Mouse (Mus musculus) limb, embryonic 11.5 days (tissue): ENCODE data around the gene Scaf4. TPM values are rescaled to one million over a fixed set of nuclear protein-coding genes. Genes with fewer than 3 reads are reported as not detected.

Experiments used
- ATAC-seq: fragments of 200-750 bp; cut with Nextera tagmentation; 2 replicates; pipeline ENCODE4 v1.8.0; 2017; ENCODE audit warnings: low read depth; ENCODE audit not compliant: insufficient number of reproducible peaks, low FRiP score, low TSS enrichment
- DNase-seq: peaks from one replicate; pipeline ENCODE4 v3.0.0-alpha.2; 2015; ENCODE audit warnings: low spot score
- H3K27ac ChIP-seq: fragments of 300-500 bp; sonication (generic); replicated peaks from 2 replicates; pipeline ENCODE4 v1.5.1; 2014; ENCODE audit warnings: low read depth, mild to moderate bottlenecking, low read length
- H3K27me3 ChIP-seq: fragments of 300-500 bp; sonication (generic); 2 replicates; pipeline ENCODE4 v1.6.1; 2014; ENCODE audit warnings: mild to moderate bottlenecking, low read length, mixed read lengths; ENCODE audit not compliant: control insufficient read depth, insufficient read depth
- H3K36me3 ChIP-seq: fragments of 300-500 bp; sonication (generic); 2 replicates; pipeline ENCODE4 v1.6.1; 2014; ENCODE audit warnings: mild to moderate bottlenecking, low read length, moderate library complexity, mixed read lengths; ENCODE audit not compliant: control insufficient read depth, insufficient read depth
- H3K4me1 ChIP-seq: fragments of 300-500 bp; sonication (generic); 2 replicates; pipeline ENCODE4 v1.6.1; 2014; ENCODE audit warnings: low read length, mixed read lengths; ENCODE audit not compliant: control insufficient read depth, insufficient read depth
- H3K4me2 ChIP-seq: fragments of 300-500 bp; sonication (generic); 2 replicates; pipeline ENCODE4 v1.6.1; 2014; ENCODE audit warnings: low read depth, mild to moderate bottlenecking, moderate library complexity; ENCODE audit not compliant: severe bottlenecking
- H3K4me3 ChIP-seq: fragments of 300-500 bp; sonication (generic); 2 replicates; pipeline ENCODE4 v1.5.1; 2014; ENCODE audit warnings: low read depth, low read length
- H3K9ac ChIP-seq: fragments of 300-500 bp; sonication (generic); 2 replicates; pipeline ENCODE4 v1.6.1; 2014; ENCODE audit warnings: mild to moderate bottlenecking, low read length
- H3K9me3 ChIP-seq: fragments of 300-500 bp; sonication (generic); 2 replicates; pipeline ENCODE4 v1.6.1; 2016; ENCODE audit warnings: low read length; ENCODE audit not compliant: control insufficient read depth
- WGBS: fragments of 180-500 bp; shearing (Covaris S2); extraction: QIAGEN DNeasy Blood & Tissue Kit; methylation state at CpG from one replicate; pipeline ENCODE4 v1.1.7; 2014; 5-methylcytosine and 5-hydroxymethylcytosine counted together
- polyA plus RNA-seq: library from polyadenylated mRNA; unstranded; fragments of >200 nt; fragmentation: Nextera tagmentation; extraction: Ambion mirVana; gene quantifications from 2 replicates; pipeline ENCODE4 v1.2.1, GENCODE M21; 2014

Gene Scaf4
- polyA plus RNA-seq, 1 experiment from 2014 or later = 35.2 TPM

DNA sequence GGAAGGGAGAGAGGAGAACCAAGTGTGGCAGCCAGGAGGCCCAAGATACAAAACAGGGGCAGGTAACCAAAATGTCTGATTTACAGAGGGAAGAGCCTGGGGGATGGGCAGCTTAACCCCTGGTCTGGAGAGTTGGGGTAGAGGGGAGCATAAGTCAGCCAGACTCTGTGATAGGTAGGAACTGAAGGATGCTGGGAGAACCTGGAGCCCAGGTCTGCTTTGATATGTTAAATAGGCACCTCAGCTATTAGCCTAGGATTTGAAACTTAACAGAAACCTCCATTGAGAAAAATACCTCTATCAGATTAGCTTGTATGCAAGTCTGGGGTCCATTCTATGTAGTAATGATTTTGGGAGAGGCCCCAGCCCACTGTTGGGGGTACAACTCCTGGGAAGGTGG lies 15.3 kb upstream of the Scaf4 start:
- peaks cover 8% of the 10 kb centered on the region; the same call in 1 of the 2 replicates for H3K4me1 ChIP-seq
- no peaks in the 10 kb centered on the region for H3K27me3 ChIP-seq
- no peaks in the 10 kb centered on the region for H3K9me3 ChIP-seq
- ATAC-seq = no peak
- H3K36me3 ChIP-seq = no peaks in the 10 kb centered on the region
- H3K4me3 ChIP-seq = no peak overlapping the region
- no peak for DNase-seq
- no peak overlapping the region for H3K4me2 ChIP-seq
- no peak overlapping the region for H3K9ac ChIP-seq
- no peak overlapping the region for H3K27ac ChIP-seq

DNA sequence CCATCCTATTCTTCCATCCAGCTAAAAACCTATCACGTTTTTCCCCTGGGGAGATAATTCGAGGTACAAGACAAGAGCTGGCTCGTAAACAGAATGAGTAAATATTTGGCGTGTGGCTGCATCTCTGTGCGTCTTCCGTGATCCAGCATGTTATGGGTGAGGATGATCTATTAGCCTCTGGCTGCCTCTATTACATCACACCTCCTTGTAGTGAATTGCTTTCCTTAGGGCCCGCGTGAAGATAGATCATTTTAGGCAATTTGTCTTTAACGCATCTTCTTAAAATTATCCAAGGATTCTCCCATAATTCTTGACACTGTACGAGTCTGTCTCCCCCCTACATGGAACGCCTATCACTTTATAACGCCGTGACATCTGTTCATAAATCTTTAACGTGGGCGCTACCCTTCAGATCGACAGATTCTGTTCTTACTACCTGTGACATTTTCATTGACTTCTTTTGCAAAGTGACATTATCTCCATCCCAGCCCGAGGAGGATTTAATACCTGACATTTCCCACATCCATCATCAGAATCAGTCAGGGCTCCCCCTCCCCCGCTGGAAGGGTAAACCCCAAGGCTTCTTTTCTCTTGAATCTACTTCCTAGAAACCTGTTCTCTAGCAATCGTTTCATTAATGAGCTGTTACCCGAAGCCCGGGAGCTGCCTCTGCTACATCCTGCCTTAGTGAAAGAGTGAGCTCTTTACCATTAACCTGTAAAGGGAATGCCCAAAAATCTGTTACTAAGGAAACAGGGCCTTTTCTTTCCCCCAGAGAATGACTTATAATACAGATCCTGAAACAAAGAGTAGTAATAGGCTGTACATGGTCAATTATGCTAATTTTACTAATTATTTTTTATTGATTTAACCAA lies 14.4 kb upstream of the Scaf4 start:
- Histone ChIP-seq H3K4me1 (peaks cover 8% of the 10 kb centered on the region; the same call in 1 of the 2 replicates), H3K4me2 (no peak overlapping the region), H3K27me3 (no peaks in the 10 kb centered on the region), H3K9me3 (no peaks in the 10 kb centered on the region), H3K36me3 (no peaks in the 10 kb centered on the region), H3K9ac (no peak overlapping the region), H3K27ac (no peak overlapping the region), H3K4me3 (no peak overlapping the region)
- WGBS = 10% methylated on average over 21 of the region's 21 CpGs
- DNase-seq (peak; percentile 39), ATAC-seq (no peak)

DNA sequence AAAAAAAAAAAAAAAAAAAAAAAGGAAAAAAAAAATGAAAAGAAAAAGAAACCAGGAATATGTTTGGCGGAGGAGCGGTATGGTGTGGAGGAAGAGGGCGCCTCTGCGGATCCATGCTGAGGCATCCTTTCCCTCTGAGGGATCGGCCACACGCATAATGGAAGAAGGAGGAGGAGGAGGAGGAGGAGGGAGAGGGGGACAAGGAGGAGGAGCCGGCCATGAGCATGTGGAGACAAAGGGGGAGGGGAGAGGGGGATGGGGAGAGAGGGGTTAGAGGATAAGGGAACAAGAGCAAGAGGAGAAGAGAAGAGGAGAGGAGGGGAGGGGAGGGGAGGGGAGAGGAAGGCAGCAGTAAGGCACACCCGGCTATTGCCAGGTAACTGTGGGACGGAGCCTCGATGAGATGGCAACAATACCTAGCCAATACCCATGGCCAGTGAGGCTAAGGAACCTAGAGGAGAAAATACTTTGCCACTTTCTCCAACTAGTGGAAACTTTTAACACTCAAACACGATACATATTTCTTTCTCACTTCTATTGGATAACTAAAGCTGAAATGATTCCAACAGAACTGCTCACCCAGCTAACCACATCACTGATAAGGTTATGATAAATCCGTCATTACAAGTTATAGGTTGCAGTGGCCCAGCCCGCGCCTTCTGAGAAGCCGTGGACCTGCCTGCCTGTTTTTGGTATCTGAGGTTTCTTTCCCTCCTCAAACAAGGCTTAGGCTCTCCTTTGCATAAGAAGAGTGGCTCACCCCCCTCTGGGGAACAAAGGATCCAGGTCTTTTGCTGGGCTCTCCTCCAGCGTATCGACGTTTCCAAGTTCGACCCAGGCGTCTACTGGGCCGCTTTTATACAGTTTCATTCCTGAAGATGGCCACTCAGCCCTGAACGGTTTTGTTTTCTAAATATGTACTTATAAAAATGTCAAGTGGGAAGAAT lies 13.4 kb upstream of the Scaf4 start:
- Histone ChIP-seq H3K4me1 (peaks cover 8% of the 10 kb centered on the region; the same call in 1 of the 2 replicates), H3K27ac (no peak overlapping the region), H3K9me3 (no peaks in the 10 kb centered on the region), H3K4me3 (no peak overlapping the region), H3K4me2 (no peak overlapping the region), H3K36me3 (no peaks in the 10 kb centered on the region), H3K27me3 (no peaks in the 10 kb centered on the region), H3K9ac (no peak overlapping the region)
- ATAC-seq = no peak
- no peak for DNase-seq
- 31% methylated on average over 19 of the region's 22 CpGs for WGBS

DNA sequence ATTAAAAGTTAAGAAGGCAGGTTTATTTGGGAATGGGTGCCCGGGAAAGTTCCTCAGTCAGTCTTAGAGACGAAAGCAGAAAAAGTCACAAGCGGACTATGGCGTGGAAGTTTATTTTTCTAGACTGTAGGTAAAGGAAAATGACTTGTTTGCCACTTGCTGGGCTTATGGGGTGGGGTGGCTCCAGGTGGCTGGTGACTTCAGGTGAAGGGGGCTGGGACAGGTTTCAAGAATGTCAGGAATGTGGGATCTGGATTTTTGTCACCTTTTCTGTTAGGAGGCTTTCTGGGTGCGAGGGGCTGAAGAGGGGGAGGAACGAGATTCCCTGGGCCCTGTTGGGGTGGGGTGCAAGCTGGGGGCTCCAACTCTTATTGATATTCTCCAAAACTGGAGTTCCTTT lies 7.4 kb upstream of the Scaf4 start:
- ATAC-seq (no peak), DNase-seq (no peak)
- no peaks in the 10 kb centered on the region for H3K27me3 ChIP-seq
- no peak overlapping the region for H3K9ac ChIP-seq
- no peak overlapping the region for H3K27ac ChIP-seq
- no peaks in the 10 kb centered on the region for H3K36me3 ChIP-seq
- no peak overlapping the region for H3K4me3 ChIP-seq
- H3K9me3 ChIP-seq = no peaks in the 10 kb centered on the region
- H3K4me2 ChIP-seq = no peak overlapping the region
- 40% methylated on average over 6 of the region's 6 CpGs for WGBS
- H3K4me1 ChIP-seq = no peaks in the 10 kb centered on the region

DNA sequence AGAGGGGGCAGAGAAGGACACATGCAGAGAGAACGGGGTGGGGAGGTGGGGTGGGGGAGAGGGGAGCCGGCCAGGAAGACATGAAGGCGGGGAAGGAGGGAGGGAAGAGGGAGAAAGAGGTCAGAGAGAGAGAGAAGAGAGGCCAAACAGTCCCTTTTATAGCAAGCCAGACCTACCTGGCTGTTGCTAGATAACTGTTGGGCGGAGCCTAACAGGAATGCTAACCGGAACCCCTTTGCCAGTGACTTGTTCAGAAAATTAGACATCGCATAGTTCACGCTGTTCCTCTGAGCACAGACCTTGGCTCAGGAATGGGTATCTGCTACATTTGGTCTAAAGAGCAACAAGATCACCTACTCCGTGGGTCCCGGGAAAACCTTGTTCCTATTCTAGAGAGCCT lies 6.7 kb upstream of the Scaf4 start:
- no peaks in the 10 kb centered on the region for H3K4me1 ChIP-seq
- no peak overlapping the region for H3K27ac ChIP-seq
- H3K9ac ChIP-seq = no peak overlapping the region
- 65% methylated on average over 9 of the region's 9 CpGs for WGBS
- no peak overlapping the region for H3K4me2 ChIP-seq
- ATAC-seq (no peak), DNase-seq (no peak)
- H3K27me3 ChIP-seq = no peaks in the 10 kb centered on the region
- H3K4me3 ChIP-seq = no peak overlapping the region
- H3K36me3 ChIP-seq = no peaks in the 10 kb centered on the region
- no peaks in the 10 kb centered on the region for H3K9me3 ChIP-seq

DNA sequence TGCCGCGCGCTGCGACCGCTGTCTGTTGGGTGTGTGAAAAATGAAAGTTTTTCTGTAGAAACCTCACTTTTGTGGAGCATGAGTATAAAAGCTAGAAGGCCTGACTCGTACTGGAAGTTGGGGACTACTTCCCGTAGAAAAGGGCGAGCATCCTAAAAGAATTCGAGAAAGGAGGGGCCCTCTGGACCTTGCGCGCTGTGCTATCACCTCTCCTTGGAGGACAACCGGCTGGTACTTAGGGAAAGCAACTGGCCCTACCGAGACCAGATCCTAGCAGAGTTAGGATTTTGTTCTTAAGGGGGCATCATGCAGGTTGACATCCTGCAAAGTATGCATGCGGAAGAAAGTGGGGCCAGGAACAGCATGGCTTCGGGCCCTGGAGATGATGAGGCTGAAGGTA lies 613 bp upstream of the Scaf4 start:
- DNase-seq (no peak), ATAC-seq (peak; percentile 2; the same call in 1 of the 2 replicates)
- Histone ChIP-seq H3K27me3 (no peaks in the 10 kb centered on the region), H3K36me3 (no peaks in the 10 kb centered on the region), H3K9ac (peak overlapping the region; percentile 95), H3K4me2 (peak overlapping the region; percentile 79), H3K4me3 (peak overlapping the region; percentile 94), H3K27ac (0 out of 2 replicates have a peak overlapping the region, but pooled peaks have one; percentile 39), H3K4me1 (peaks cover 17% of the 10 kb centered on the region), H3K9me3 (no peaks in the 10 kb centered on the region)
- 6% methylated on average over 15 of the region's 15 CpGs for WGBS

DNA sequence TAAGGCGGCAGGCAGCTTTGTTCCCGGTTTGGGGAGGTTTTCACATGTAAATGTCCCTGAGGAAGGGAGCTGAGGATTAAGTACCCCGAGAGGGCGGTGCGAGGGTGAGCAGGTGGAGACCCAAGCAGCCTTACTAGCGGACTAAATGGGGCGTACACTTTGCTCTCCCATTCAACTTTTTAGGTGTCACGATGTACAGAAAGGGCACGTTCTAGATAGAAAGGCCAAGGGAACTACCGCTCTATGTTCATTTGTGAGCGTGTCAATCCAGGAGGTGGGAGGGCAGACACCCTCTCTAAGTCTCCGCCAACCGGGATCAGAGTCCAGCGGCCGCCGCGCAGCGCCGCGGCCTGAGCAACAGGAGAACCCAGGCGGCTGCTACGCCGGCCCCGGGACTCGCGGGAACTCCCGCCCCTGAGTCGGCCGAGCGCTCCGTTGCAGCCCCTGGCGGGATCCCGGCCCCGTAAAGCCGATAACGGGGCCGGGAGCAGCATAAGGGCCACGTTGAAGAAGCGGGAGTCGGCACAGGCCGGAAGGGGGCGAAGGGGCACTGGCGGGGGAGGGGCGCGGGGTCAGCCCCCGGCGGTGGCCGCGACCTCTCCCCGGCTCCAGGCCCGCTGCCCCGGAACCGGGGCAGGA lies 918 bp downstream of the Scaf4 start:
- Histone ChIP-seq H3K9me3 (no peaks in the 10 kb centered on the region), H3K36me3 (no peaks in the 10 kb centered on the region), H3K27me3 (no peaks in the 10 kb centered on the region), H3K4me1 (peaks cover 17% of the 10 kb centered on the region), H3K4me2 (peak overlapping the region; percentile 90), H3K9ac (peak overlapping the region; percentile 95), H3K27ac (peak overlapping the region; percentile 89), H3K4me3 (peak overlapping the region; percentile 94)
- no peak for ATAC-seq
- peak; percentile 69 for DNase-seq
- WGBS = under 1% methylated on average over 50 of the region's 53 CpGs
